Mouse (Mus musculus) MEL (cell line): ENCODE data around the gene Car12.

ENCODE experiments used
- CTCF ChIP-seq, 3 experiments: IDR thresholded peaks in 2 of 3; conservative IDR thresholded peaks in 1 of 3; 2 replicates each; pipeline ENCODE4 v1.5.1; 2011 to 2012; ENCODE audit warnings: low read length in 3 of 3, low read depth in 2 of 3, mild to moderate bottlenecking in 2 of 3, improper control_type of control experiment in 1 of 3, inconsistent platforms in 1 of 3, mixed read lengths in 1 of 3, moderate library complexity in 1 of 3; ENCODE audit not compliant: control insufficient read depth in 1 of 3, insufficient read depth in 1 of 3, poor library complexity in 1 of 3, severe bottlenecking in 1 of 3
- MAX ChIP-seq: IDR thresholded peaks from 2 replicates; pipeline ENCODE4 v1.6.1; 2011; ENCODE audit warnings: low read length, improper control_type of control experiment
- NELFE ChIP-seq: IDR thresholded peaks from 2 replicates; pipeline ENCODE4 v1.6.1; 2011; ENCODE audit warnings: low read depth, low read length, improper control_type of control experiment
- RAD21 ChIP-seq: IDR thresholded peaks from 2 replicates; pipeline ENCODE4 v1.6.1; 2011; ENCODE audit warnings: mild to moderate bottlenecking, low read depth, low read length, improper control_type of control experiment
- USF1 ChIP-seq: IDR thresholded peaks from 2 replicates; pipeline ENCODE4 v1.6.1; 2014; ENCODE audit warnings: low read depth, mild to moderate bottlenecking, inconsistent platforms, low read length, improper control_type of control experiment, moderate library complexity

- TF ChIP-seq CTCF (IDR thresholded peaks at IDR 0.05 in 2 of 3, conservative IDR thresholded peaks at IDR 0.05 in 1 of 3; ENCODE audit: control insufficient read depth in 1 of 3, insufficient read depth in 1 of 3, low read depth in 2 of 3, low read length in 3 of 3, poor library complexity in 1 of 3, severe bottlenecking in 1 of 3) (no peak), RAD21 (no peak), USF1 (no peak), NELFE (no peak), MAX (no peak)
Measured at GRCm38 (mm10) chr9:66752849-66753248, 39.4 kb downstream of the Car12 start.
